Mouse (Mus musculus): ENCODE data around the gene Zfp609. TPM values are rescaled to one million over a fixed set of nuclear protein-coding genes. Genes with fewer than 3 reads are reported as not detected.

Gene Zfp609
- total RNA-seq, 2 experiments from 2014 or later, result 2.6 to 10.4 TPM

DNA sequence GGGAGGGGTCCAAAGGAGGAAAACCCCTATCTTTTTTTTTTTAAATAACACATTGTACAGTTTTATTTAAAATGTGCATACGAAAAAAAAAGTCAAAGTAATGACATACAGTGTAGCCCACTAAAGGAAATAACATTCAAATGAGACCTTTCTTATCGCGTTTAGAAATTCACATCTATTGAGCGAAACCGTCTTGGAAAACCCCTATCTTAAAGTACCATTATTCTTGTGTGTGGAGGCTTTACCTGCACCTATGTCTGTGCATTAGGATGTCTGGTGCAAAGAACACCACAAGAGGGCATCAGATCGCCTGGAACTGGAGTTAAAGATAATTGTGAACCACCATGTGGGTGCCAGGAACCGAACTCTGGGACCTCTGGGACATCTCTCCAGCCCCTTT lies 53.6 kb downstream of the Zfp609 start:
- no peak for ATAC-seq (ENCODE audit: poor library complexity, severe bottlenecking)

DNA sequence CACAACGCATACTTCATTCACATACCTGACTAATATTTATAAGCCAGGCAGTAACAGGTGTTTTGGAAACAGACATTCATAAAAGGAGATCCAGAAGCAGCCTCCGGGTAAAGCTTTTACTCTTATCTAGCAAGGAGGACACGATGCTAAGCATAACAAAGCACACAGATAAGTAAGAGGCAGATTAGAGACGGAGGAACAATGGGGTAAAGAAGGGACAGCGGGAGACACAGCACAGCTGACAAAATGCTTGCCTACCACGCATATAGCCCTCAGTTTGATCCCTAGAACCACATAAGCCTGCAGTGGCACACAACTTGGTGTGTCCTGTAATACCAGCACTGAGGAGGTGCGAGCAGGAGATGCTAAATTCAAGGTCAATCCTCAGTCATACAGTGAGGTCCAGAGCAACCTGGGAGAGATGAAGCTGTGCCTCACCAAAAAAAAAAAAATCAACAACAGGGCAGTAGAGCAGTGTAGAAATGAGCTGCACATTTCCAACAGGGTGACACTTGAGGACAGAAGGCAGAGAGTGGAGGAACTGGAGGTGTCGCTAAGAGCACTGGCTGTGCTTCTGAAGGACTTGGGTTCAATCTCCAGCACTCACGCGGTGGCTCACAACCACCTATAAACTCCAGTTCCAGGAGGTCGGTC lies 56.2 kb downstream of the Zfp609 start:
- no peak for ATAC-seq (ENCODE audit: poor library complexity, severe bottlenecking)

- ATAC-seq (ENCODE audit: poor library complexity, severe bottlenecking), result no peak
Measured at GRCm38 (mm10) chr9:65762728-65763127, 64.6 kb downstream of the Zfp609 start.

- ATAC-seq (ENCODE audit: poor library complexity, severe bottlenecking), result no peak
Measured at GRCm38 (mm10) chr9:65759992-65760391, 67.4 kb downstream of the Zfp609 start.

- no peak for ATAC-seq (ENCODE audit: poor library complexity, severe bottlenecking)
Measured at GRCm38 (mm10) chr9:65759256-65759655, 68.1 kb downstream of the Zfp609 start.

DNA sequence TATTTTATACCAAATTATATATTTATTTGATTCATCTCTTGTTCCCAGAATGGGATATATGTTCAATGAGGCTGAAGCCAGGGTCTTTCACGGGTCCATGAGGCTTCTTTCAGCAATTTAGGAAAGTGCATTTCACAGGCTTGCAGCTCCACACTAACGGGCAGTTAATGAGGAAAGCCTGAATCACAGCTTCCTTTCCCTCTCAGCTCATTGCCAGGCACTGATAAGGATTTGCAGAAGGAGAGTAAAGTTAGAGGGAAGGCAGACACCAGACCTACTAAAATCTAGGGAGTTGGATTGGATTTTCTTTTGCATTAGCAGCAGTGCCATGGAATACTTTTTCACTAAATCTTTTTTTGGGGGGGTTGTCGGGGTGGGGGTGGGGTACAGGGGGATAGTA lies 69.5 kb downstream of the Zfp609 start:
- no peak for ATAC-seq (ENCODE audit: poor library complexity, severe bottlenecking)

- ATAC-seq (ENCODE audit: poor library complexity, severe bottlenecking), result no peak
Measured at GRCm38 (mm10) chr9:65755673-65756375, 71.5 kb downstream of the Zfp609 start.

GRCm38 (mm10) chr9:65755164-65755563 lies 72.2 kb downstream of the Zfp609 start:
- ATAC-seq (ENCODE audit: poor library complexity, severe bottlenecking), result no peak

DNA sequence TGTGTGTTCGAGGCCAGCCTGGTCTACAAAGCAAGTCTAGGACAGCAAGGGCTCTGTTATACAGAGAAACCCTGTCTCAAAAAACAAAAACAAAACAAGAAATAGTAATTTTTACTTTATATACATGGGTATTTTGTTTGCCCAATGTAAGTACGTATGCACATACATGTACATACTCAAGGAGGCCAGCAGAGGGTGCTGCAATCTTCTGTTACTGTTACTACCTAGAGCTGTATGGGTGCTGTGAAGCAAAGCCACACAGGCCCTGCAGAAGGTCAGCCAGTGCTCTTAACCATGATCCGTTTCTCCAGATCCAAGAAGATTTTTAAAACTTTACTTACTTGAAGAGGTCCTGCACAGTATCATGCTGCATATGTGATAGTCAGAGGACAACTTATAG lies 74.7 kb downstream of the Zfp609 start:
- 0 out of 2 replicates have a peak, but pooled peaks have one; percentile 38 for ATAC-seq (ENCODE audit: poor library complexity, severe bottlenecking)

- ATAC-seq (ENCODE audit: poor library complexity, severe bottlenecking), result no peak
Measured at GRCm38 (mm10) chr9:65751906-65752305, 75.5 kb downstream of the Zfp609 start.

- no peak for ATAC-seq (ENCODE audit: poor library complexity, severe bottlenecking)
Measured at GRCm38 (mm10) chr9:65748102-65748501, 79.3 kb downstream of the Zfp609 start.

DNA sequence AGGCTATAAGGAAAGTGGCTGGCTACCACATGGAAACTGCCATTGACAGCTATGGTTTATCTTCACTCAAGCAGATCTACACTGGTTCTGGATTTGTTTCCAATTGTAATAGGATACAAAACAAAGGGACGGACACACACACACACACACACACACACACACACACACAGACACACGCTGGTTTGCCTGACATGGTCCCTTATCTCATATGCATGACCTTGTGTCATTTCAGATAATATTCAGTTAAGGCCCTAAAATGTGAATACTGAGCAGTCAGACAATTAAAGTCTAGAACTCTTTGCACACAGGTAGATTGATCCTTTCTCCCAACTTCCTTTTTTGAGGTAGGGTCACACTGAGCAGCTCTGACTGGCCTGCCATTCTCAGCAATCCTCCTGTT lies 80.9 kb downstream of the Zfp609 start:
- ATAC-seq (ENCODE audit: poor library complexity, severe bottlenecking), result no peak

GRCm38 (mm10) chr9:65745456-65745855 lies 81.9 kb downstream of the Zfp609 start:
- ATAC-seq (ENCODE audit: poor library complexity, severe bottlenecking), result 0 out of 2 replicates have a peak, but pooled peaks have one; percentile 49

DNA sequence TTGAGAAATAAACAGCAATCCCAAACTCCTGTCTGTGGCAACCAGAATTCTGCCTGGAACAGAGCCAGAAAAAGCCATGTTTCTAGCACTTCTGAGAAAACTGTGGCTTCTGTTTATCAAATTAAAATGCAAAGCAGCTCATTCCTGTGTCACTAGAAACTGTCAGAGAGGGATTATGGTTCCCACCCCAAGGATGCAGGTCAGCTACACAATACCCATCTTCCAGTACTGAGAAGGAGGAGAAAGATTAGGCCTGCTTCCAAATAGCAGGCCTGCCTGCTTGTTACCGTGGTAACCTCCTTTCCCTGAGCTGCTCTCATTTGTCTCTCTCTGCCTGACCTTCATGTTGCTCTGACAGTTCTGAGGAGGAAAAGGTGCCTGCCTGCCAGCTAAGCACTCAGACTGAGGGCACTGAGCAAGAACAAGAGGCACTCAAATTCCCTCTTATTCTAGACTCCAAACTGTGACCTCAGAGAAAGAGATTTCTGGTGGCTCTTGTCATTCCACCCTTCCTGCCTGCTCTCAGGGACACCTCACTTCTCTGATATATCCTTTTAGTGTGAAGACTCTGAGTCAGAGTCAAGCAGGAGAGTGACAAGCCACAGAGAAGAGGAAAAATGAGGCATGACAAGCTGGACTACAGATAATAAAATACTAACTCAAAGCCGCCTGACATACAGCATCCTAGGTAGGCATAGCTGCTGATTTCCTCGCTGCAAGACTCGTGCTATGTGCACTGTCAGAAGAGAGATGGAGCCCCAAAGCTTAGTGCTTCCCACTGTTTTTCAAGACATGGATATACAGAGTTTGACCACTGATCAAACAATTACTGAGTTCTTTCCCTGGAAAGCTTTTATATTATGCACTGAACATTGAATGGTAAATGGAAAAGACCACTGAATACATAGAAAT lies 82.9 kb downstream of the Zfp609 start:
- no peak for ATAC-seq (ENCODE audit: poor library complexity, severe bottlenecking)

DNA sequence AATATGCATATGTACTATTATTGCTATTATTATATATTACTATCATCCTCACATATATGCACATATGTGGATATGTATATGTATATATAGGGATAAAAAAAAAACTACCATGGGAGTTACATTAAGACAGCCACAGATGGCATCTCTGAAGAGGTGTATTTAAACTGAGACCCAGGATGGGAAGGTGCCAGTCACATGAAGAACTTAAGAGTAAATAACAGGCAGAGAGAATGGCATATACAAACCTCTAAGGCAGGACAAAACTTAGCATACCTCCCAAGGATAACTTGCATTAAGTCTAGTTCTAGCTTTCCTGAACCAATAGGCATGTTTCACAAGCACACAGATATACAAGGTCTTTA lies 83.6 kb downstream of the Zfp609 start:
- ATAC-seq (ENCODE audit: poor library complexity, severe bottlenecking), result no peak

DNA sequence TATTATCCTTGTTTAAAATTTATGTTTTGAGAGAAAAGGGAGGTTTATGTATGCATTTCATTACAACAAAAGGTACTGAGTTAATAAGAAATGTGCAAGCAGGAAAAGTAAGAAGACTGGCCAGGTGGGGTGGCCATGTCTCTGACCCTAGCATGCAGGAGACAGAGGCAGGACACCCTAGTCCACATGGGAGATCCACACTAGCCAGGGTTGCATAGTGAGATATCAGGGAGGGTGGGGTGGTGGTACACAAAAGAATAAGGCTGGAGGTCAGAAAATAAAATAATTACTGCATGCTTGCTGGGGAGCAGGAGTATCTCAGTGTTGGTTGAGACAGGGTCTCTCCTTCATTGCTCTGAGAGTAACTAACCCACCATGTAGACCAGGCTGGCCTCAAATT lies 84.0 kb downstream of the Zfp609 start:
- no peak for ATAC-seq (ENCODE audit: poor library complexity, severe bottlenecking)

DNA sequence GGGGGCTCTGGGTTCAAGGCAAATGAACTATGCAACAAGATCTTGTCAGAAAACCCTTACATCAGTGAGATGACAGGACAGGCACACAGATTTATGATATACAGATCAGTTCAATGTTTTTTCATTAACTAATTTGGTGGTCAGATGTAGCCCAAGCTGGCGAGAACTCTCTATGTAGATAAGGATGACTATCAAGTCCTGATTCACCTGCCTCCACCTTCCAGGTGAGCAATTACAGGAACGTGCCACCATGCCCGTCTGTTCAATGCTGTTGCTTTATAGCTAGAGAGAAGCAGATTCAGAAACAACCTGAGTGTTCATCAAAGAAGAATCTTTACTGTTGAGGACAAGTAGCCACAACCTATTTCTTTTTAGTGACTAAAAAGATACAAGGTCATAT lies 84.6 kb downstream of the Zfp609 start:
- no peak for ATAC-seq (ENCODE audit: poor library complexity, severe bottlenecking)

- ATAC-seq (ENCODE audit: poor library complexity, severe bottlenecking), result no peak
Measured at GRCm38 (mm10) chr9:65741066-65741852, 86.1 kb downstream of the Zfp609 start.

DNA sequence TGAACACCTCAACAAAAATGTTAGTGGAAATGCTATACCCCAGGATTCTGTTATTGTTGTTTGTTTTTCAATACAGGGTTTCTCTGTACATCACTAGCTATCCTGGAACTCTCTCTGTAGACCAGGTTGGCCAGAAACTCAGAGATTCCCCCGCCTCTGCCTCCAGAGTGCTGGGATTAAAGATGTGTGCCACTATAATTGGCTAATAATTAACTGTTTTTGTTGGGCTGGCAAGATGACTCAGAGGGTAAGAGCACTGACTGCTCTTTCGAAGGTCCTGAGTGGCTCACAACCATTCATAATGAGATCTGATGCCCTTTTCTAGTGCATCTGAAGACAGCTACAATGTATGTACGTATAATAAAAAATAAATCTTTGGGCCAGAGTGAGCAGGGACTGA lies 92.4 kb downstream of the Zfp609 start:
- no peak for ATAC-seq (ENCODE audit: poor library complexity, severe bottlenecking)

DNA sequence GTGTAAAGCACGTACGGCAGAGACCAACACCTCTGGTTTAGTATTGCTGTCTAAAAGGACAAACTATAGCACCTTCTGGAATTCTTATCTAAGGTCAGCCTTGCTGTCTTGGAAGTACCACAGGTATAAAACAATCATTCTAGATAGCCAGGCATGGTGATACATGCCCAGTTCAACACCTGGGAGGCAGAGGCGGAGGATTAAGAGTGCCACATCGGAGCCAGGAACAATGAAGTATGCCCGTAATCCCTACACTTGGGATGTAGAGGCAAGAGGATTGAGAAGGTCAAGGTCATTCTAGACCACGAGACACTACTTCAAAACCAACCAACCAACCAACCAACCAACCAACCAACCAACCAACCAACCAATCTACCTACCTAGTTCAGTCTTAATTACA lies 98.8 kb downstream of the Zfp609 start:
- no peak for ATAC-seq (ENCODE audit: poor library complexity, severe bottlenecking)

- ATAC-seq (ENCODE audit: poor library complexity, severe bottlenecking), result no peak
Measured at GRCm38 (mm10) chr9:65727491-65727890, 99.9 kb downstream of the Zfp609 start.

Measured in megakaryocyte, adult 5-6 weeks (primary cell).